Mouse (Mus musculus): ENCODE data around the gene Dnm1. TPM values are rescaled to one million over a fixed set of nuclear protein-coding genes. Genes with fewer than 3 reads are reported as not detected.

Gene Dnm1
- not detected for total RNA-seq (2023)

GRCm38 (mm10) chr2:32353007-32353542 lies at the start of gene Dnm1:
Gene Dnm1 (minus strand): TSS chr2:32353338.

GRCm38 (mm10) chr2:32395484-32395945 lies 42.4 kb upstream of the Dnm1 start, which contains the start of gene Ptges2:
Gene Ptges2 (plus strand): TSS chr2:32395896.

GRCm38 (mm10) chr2:32387706-32388490 lies 34.8 kb upstream of the Dnm1 start, which contains the start of gene Lcn2:
Gene Lcn2 (minus strand): TSS chr2:32388252.

GRCm38 (mm10) chr2:32381775-32382223 lies 28.7 kb upstream of the Dnm1 start, which contains the start of gene 1110008P14Rik:
Gene 1110008P14Rik (minus strand): TSS chr2:32381938.

GRCm38 (mm10) chr2:32352151-32353006 lies 759 bp downstream of the Dnm1 start, which contains the start of gene Ciz1:
Gene Ciz1 (plus strand): TSS chr2:32352327.

GRCm38 (mm10) chr2:32287923-32288367 lies 65.2 kb downstream of the Dnm1 start, which contains the start of gene Swi5:
Gene Swi5 (minus strand): TSS chr2:32288075.

GRCm38 (mm10) chr2:32287334-32287840 lies 65.8 kb downstream of the Dnm1 start, which contains the start of gene Golga2:
Gene Golga2 (plus strand): TSS chr2:32287384.

GRCm38 (mm10) chr2:32259657-32260417 lies 93.3 kb downstream of the Dnm1 start, which contains the start of gene Uck1:
Gene Uck1 (minus strand): TSS chr2:32260159.

Other genes with a start within 250 kb of the Dnm1 start
- gene Prrc2b, start 202.3 kb downstream of the Dnm1 start, total RNA-seq (2023): 100 to 1,000 TPM; 164 to 165 TPM
- gene Pomt1, start 116.7 kb downstream of the Dnm1 start, total RNA-seq (2023): 10 to 100 TPM; 22.4 to 36.3 TPM
- 100 to 1,000 TPM; 116 to 123 TPM for gene Uck1, start 93.2 kb downstream of the Dnm1 start, total RNA-seq (2023)
- gene Golga2, start 66.0 kb downstream of the Dnm1 start, total RNA-seq (2023): 10 to 100 TPM; 50.2 to 63.1 TPM
- gene Swi5, start 65.3 kb downstream of the Dnm1 start, total RNA-seq (2023): 10 to 100 TPM; 79.4 to 92.1 TPM
- 100 to 1,000 TPM; 116 to 117 TPM for gene Ciz1, start 1.0 kb downstream of the Dnm1 start, total RNA-seq (2023)
- 10 to 100 TPM; 21.5 to 25.8 TPM for gene 1110008P14Rik, start 28.6 kb upstream of the Dnm1 start, total RNA-seq (2023)
- gene Lcn2, start 34.9 kb upstream of the Dnm1 start, total RNA-seq (2023): 1 to 10 TPM; 1.9 to 2.4 TPM
- 1 to 10 TPM; 5.8 to 7.8 TPM for gene Ptges2, start 42.6 kb upstream of the Dnm1 start, total RNA-seq (2023)
- 1 to 10 TPM; 5.1 to 5.2 TPM for gene Naif1, start 97.1 kb upstream of the Dnm1 start, total RNA-seq (2023)
- 10 to 100 TPM; 46.4 to 58.3 TPM for gene Slc25a25, start 98.1 kb upstream of the Dnm1 start, total RNA-seq (2023)
- 100 to 1,000 TPM; 173 to 175 TPM for gene Fam102a, start 182.0 kb upstream of the Dnm1 start, total RNA-seq (2023)
- 10 to 100 TPM; 57.9 to 58.0 TPM for gene Dpm2, start 217.5 kb upstream of the Dnm1 start, total RNA-seq (2023)
- 1 to 10 TPM; 1.2 to 1.3 TPM for gene Pip5kl1, start 221.5 kb upstream of the Dnm1 start, total RNA-seq (2023)
- not detected for gene 9430097D07Rik, start 222.3 kb upstream of the Dnm1 start, total RNA-seq (2023)
- 10 to 100 TPM; 21.4 to 24.5 TPM for gene St6galnac4, start 233.8 kb upstream of the Dnm1 start, total RNA-seq (2023)
- 1 to 10 TPM; 5.1 to 6.9 TPM for gene St6galnac6, start 246.4 kb upstream of the Dnm1 start, total RNA-seq (2023)

Measured in T-cell, adult 66 days (primary cell).